Mouse (Mus musculus) yolk sac, embryonic 10.5 days (tissue): Measurements from ENCODE around the gene Slc25a29.

Experiments
- DNase-seq: peaks from one replicate; pipeline ENCODE4 v3.0.0-alpha.2; 2017; ENCODE audit warnings: low spot score

Gene Slc25a29

DNA sequence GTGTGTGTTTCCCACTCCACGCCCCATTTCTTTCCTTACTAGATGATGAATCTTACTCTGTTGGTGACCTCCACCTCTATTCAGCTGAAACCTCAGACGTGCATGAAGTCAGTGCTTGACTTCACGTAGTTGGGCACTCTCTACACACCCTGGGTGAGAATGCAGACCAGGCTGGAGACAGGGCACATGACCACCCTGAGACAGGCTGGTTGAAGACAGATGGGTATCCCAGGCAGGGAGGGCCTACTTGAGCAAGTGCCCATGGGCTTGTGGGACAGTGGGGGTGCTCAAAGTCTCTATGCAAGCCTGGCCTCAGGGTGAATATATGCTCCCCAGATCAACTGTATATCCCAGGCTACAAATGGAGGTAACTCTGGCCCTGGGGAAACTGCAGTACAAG is 1.3 kb downstream of the Slc25a29 start:
- no peak for DNase-seq

DNA sequence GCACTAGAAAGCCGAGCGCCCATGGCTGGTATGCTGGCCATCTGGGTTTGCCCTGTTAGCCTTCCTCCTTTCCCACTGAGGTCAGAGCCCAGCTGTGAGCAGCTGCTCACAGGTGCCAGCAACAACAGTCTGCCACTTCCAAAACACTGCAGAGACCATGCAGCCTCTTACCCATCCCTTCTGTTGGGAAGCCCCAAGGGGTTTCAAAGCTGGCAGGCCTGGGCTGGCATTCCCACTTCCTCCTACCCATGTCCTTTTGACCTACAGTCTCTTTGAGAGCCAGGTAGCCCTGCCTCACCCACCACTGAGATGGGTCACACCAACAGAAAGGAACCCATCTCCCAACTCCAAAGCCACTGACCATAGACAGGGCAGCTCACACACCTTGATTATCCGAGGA is 2.3 kb downstream of the Slc25a29 start:
- DNase-seq: no peak

DNA sequence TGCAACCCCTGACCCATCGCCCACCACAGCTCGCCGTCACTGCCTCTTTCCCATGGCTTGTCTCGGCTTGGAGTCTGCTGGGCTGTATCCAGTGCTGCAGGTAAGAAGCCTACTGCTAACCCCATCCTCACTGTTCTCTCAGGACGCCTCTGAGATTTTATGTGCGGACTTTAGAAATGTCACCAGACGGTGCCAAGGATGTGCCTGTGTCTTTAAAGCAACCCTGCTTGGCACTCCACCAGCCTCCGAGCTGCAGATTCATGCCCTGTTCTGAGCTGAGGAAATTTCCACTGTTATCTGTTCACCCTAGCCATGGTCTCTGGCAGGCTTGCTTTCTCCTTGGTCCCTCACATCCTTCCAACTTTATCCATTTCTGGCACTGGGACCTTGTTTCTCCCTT is 2.8 kb downstream of the Slc25a29 start:
- DNase-seq: no peak

DNA sequence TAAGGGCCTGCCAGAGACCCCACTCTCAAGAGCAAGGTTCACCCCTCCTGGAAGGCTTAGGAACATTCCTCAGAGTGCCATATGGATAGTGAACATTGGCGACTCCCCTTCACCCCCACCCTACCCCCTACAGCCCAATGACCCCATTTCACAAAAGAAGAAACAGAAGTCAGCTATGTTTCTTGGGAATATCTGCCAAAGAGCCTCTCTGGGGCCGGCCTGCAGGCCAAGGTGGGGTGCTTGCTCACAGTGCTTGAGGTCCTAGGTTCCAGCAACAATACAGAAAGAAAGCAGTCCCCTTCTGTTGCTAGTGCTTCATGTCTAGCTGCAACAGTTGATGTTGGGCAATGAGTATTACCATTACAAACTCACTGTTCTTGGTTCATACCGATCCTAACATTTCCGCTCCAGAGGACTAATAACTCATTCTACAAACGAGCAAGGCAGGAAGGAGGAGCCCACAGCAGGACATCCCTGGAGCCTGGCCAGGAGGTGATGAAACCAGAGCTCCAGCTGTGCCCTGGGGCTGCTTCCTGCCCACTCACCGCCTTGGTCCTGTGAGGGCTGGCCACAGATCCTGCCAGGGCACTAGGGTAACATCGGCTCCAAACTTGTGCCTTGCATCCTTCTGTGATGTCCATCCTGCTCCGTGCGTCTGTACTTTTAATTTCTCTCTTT is 3.6 kb downstream of the Slc25a29 start:
- DNase-seq: no peak

DNA sequence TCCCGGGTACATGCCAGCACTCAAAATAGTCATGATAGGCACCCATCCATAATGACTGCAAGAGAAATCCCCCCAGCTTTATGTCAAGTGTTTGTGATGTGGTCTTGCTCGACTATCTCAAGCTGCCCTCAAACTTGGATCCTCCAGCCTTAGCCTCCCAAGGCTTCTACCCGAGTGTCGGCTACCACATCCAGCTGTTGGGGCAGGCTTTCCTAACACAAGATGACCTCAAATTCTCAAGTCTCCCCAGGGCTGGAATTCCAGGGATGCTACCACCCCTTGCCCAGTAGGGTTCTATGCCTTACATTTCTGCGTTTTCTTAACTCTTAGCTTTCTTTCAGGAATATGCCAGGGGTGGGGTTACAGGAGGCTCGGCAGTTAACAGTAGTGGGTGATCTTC is 5.3 kb downstream of the Slc25a29 start:
- no peak for DNase-seq

DNA sequence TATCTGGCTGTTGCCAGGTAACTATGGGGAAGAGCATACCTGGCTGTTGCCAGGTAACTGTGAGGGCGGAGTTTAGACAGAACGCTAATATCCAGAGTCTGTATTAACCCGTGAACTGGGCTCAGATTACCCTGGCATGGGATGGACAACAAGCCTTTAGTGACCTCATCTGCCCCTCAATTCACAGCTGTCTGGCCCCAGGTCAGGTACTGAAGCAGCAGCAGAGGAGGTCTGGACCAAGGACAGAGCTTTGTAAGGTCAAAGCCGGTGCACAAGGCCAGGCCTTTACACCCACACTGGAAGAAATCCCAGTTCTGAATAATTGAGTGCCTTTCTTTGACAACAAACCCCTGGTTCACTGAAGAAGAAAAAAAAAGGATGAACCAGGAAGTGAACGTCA is 6.0 kb downstream of the Slc25a29 start:
- DNase-seq: no peak

DNA sequence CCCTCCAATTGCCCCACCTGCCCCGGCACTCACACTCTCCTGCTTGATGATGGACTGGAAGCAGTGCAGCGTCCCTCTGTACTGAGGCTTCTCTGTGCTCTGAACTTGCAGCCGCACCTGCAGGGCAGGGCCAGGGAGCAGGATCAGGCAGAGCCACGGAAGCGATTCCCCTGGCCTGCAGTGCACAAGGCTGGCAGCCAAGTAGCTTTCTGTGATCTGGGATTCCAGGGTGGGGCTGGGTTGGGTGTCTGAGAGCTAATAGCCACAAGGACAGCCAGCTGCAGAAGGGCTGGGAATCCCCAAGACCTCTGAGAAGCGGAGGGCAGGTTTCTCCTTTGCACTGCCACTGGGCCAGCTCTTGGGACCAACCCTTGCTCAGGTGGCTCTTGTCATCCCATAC is 8.0 kb downstream of the Slc25a29 start:
- no peak for DNase-seq

DNA sequence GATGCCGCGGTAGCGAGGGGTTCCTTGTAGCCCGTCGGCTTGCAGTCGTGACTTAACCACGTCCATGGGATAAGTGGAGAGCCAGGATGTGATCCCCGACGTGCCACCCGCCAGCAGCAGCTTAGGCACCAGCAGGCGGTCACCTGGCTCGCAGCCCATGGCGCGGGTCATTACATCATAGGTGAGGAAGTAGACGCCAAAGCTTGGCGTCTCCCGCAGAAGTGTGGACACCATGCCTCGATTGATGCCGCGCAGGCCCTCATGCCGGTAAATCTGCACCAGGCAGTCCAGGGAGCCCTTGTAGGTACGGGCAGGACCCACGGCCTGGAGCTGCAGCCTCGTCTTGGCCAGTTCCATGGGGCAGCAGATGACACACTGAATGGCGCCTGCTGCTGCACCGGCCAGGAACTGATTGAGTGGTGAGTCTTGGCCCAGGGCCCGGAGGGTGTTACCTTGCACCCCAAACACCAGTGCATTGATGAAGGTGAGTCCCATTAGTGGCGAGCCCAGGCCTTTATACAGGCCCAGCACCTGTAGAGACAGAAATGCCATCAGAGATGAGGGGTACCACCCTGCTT is 8.6 kb downstream of the Slc25a29 start:
- no peak for DNase-seq

DNA sequence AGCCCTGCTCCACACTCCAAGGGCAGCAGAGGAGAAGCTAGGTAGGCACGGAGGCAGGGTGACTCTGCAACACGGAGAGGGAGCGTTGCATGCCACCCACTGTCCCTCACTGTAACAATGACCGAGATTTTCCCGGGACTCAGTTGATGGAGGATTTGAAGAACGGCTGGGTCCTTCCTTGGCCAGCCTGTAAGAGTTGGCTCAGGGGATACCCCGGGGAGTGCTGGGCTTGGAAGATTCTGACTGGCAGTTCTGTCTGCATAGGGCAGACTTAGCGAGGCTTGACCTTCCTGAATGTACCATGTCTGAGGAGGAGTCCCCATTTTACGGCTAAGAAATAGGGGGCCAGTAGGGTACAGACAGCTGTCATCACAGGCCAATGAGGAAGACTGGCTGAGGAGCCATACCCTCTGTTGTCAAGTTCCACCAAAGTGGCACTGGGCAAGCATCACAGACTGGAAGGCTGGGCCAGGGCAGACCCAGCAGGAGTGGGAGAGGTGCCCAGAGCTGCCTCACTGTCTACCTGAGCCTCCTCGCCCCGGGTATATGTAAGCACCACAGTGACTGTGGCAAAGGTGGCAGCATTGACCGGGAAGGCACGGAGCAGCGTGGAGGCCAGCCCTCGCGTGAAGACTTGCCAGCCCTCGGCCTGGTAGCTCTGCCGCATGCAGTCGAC is 9.3 kb downstream of the Slc25a29 start:
- DNase-seq: no peak

DNA sequence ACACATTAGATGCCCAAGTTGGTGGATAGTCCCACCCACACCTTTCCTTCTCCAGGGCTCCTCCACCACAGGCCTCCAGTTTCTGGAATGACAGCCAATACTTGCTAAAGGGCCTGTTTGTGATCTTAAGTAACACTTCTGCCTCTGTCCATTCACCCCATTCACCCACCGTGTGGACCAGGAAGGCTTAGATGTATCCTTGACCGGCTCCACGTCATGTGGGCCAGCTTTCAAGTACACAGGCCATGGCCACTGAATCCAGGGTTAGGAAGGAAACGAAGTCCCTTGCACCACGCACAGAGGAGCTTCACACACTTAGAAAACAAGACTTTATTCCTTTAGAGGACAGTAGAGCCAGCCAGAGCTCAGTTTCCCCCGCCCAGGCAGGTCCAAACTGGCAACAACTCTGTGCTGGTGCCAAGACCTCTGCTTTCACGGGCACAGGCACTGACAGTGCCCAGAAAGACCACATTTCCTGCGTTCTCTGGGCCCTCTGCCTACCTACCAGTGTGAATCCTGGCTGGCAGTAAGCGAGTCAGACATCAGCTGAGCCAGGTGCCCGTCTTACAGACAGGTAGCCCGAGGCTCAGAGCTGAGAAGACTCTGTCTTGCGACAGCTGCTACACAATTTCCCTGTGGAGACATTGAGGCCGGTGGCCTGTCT is 10.0 kb downstream of the Slc25a29 start:
- no peak for DNase-seq

DNA sequence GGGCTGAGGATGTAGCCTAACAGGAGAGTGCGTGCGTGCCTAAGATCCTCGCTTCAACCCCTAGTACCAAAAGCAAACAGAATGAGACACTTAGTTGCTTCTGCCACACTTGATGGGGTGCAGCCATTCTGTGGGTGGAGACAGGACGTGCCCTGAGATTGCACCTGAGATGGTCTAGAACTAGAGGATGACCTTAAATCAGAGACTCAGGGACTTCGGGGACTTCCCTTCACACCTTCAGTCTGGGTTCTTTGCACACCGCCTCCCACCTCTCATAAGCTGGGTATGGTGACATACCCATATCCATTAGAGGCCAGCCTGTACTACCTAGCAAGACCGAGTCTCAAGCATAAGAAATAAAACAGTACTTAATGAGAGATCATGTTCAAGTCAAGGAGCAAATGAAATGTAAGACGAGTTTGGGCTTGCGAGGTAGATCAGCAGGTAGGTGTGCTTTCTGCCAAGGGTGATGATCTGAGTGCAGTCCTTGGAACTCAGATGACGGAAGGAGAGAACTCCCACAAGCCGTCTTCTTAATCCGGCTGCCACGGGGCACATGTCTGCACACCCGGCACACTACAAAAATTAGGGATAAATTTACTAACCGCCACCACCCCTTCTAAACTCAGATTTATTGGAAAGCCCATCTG is 11.3 kb downstream of the Slc25a29 start:
- DNase-seq: no peak

DNA sequence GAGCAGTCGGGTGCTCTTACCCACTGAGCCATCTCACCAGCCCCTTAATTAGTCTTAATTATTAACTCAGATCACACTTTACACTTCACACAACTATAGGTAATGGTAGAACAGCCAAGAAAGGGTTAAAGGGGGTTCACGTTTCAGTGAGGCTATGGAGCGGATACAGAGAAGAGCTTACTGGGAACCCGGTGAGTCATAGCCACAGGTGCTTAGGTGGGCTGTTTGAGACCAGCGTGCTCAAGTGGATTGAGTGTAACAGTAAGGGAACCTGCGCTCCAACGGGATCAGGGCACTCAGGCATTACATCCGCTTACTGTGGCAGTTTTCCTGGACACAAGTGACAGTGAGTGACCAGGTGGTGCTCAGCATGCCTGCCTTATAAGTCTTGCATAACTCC is 12.6 kb downstream of the Slc25a29 start:
- DNase-seq: no peak

DNA sequence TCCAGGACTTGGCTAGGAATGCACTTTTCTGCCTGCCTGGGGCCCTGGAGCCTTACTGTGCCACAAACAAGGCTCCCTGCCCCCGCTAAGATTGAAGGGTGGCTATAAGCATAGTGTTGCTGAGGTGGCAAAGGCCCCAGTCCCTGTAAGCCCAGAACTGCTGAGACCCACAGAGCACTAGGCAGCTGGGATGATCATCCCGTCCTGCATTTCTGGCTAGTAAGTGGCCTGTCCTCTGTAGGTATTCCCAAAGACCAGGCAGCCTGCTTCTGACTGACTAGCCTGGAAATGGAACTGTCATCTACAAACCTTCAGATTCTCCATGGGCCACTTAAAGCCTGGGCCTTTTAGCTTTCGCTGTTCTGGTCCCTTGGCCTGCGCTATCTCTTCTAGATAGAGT is 15.2 kb downstream of the Slc25a29 start:
- DNase-seq: no peak

DNA sequence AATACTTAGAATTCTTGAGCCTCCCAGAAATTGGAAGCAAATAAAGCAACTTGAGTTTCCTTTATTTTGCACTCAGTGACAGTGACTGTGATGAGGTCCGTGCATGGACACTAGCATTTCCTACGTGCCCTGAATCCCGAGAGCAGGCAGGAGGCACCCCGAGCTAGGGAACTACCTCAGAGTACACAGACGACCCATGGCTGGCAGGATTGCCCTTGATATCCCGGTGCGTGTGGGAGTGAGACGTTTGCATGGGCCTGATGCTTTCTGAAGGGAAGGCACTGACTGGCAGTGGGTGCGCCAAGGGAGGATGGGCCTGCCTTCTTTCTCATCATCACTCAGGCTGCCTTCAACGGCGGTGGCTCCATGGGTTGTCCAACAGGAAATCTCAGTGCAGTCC is 19.1 kb downstream of the Slc25a29 start:
- DNase-seq: no peak

DNA sequence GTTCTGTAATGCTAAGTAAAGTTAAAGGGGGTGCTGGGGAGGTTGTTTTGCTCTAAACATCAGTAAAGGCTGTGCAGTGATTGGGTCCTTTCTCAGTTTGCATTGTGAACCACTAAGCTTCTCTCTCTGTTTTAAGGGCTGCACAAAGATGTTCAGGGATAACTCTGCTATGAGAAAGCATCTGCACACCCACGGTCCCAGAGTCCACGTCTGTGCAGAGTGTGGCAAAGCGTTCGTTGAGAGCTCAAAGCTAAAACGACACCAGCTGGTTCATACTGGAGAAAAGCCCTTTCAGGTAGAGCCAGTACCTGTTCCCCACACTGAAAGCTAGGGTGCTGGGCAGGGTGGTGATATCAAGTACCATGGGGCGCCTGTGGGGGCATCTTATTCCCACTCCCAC is 21.2 kb downstream of the Slc25a29 start:
- no peak for DNase-seq

DNA sequence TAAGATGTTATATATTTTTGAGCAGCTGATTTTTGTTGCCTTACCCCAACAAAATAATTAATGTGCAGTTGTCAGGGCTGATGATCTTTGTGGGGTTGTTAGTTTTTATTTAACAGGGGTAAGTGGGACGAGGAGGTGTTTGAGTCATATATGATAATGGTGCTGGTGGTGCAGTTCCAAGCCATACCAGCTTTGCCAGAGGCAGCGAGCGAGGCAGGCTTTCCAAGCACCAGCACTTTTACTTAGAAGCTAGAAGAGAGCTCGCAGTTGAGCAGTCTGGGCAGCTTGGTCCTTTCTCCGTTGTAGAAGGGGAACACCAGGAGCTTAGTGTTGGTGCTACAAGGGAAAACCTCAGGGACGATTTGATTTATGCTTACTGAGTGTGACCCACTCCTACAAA is 23.2 kb downstream of the Slc25a29 start:
- no peak for DNase-seq

DNA sequence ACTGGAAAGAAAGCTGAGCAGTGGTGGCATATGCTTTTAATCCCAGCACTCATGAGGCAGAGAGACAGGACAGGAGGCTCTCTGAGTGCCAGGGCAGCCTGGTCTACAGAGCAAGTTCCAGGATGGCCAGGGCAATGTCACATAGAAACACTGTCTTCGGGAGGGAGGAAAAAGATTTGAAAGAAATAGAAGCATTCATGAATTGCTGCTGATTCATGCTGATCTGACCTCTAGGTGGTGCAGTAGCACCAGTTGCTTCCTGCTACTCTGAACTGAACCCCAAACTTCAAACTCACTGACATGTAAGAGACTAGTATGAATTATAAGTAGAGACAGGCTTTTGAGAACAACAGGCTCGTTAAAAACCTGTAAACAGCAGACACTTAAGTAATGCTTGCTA is 24.6 kb downstream of the Slc25a29 start:
- no peak for DNase-seq

DNA sequence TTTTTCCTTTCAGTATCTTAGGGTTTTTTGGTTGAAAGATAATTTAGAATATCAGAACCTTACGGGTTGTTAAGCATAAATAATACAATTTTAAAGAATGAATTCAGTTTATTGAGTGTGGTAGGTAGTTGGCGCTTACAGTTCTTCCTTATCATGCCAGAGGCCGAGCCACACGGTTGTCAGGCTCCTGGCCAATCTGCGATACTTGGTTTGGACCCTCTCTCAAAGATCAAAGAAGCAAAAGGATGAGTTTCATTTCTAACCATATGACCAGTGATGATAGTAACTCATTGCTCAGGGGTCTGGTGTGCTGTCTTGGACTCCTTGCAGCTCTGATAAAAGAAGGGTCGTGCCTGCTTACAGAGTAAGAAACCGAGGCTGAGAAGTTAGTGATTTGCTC is 25.4 kb downstream of the Slc25a29 start:
- no peak for DNase-seq

DNA sequence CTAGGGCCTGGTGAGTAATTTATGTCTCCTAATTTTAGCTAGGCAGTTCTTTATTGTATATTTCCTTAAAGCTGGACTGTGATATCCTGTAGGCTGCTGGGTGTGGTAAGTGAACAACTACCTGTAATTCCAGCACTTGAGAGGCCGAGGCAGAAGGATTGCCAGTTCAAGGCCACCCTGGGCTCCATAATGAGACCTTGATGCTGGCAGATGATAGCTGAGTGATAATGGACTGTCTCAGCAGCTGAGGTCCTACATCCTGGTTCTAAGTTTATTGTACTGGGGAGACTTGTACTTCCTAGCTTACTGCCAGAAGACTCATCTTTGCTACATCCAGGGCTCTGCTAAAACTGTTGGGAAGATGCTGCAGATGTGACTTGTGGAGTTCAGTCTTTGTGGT is 25.9 kb downstream of the Slc25a29 start:
- no peak for DNase-seq

DNA sequence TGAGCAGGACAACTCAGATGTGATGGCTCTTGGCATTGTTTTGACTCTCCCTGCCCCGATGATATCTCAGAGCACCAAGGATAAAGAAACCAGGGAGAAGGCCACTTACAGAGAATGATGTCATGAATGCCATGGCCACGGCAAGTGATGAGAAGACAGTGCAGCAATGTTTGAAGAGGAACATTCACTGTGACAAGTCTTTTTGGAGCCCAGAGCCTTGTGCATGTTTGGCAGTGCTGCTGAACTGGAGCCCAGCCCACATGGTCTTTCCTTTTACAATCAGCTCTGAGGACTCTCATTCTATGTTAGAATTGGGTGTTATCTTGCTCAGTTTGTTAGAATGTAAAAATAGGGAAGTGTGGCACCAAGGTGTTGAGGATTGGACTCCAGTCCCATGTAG is 27.2 kb downstream of the Slc25a29 start:
- no peak for DNase-seq

DNA sequence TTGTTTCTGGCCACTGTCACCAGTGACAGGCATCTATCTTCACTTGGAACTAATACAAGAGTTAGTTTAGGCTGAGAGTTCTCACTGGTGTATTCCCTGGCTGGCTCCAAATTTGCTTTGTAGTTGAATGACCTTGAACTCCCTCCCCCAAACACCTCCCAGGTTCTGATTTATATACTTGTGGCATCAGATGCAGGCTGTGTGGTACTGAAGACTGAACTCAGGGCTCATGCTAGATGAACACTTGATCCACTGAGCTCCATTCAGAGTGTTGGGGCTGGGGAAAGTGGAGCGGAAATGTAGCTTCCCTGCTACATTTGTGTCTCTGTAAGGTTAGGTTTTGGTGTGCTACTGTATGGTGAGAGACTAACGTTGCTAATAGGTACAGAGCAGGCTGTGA is 31.3 kb downstream of the Slc25a29 start:
- DNase-seq: no peak

DNA sequence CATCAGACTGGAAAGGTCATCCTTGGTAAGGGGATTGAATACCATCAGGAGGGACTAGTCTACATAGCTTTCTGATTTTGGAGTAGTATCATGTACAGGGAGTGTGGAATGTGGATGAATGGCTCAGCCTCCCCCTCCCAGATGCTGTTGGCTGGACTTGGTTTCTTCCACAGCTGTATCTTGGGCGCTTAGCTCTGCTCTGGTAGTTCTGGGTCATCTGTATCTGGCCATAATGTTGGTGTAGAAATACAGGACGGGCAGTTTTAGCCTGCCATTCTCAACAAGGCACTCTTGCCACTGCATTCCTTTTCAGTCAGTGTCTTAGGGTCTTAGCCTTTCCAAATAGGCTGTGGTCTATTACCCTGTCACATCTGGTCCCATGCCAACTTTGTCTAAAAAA is 34.1 kb downstream of the Slc25a29 start:
- DNase-seq: no peak
